Mouse (Mus musculus) mouse trophoblast stem cell (cell line): ENCODE measurements around the gene Zmiz1.

Experiments used
- in situ Hi-C, 2 experiments: fragments of 300-500 bp; cut with MseI, MboI; formaldehyde crosslinking; loops; 2 replicates in 1 of 2; 3 replicates in 1 of 2; pipeline ENCODE4 v1.15.1; 2025

Gene Zmiz1

GRCm38 (mm10) chr14:25558479-25558878 is 99.5 kb downstream of the Zmiz1 start:
- in situ Hi-C loops = loop anchor here (25.0 kb wide), 2 partner anchors 571 to 1046 kb away; no protein-coding TSS in a partner anchor

DNA sequence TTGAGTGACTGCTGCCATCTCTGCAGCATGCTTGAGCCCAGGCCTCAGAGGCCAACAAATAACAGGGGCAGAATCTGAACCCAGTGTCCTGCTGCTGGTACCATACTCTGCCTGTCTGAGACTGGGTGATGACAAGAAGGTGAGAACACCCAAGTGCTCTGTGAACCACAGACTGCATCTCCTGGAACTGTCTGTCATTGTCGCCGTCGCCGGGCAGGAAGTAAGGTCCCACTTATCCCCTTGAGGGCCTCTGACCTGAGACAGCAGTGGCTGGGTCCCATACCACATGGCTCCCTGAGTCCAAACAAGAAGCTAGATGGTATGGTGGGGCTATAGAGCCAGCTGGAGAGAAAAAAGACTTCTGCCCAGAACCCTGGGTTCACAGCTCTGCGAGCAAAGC is 100.9 kb downstream of the Zmiz1 start:
- in situ Hi-C loops = loop anchor here (10.0 to 25.0 kb wide), 3 partner anchors 455 to 1048 kb away; no protein-coding TSS in a partner anchor

GRCm38 (mm10) chr14:25560841-25561240 is 101.9 kb downstream of the Zmiz1 start:
- in situ Hi-C loops = loop anchor here (10.0 to 25.0 kb wide), 3 partner anchors 456 to 1049 kb away; no protein-coding TSS in a partner anchor

- in situ Hi-C loops = loop anchor here (10.0 to 25.0 kb wide), 3 partner anchors 457 to 1049 kb away; no protein-coding TSS in a partner anchor
Observed at GRCm38 (mm10) chr14:25561716-25562115, 102.7 kb downstream of the Zmiz1 start.

GRCm38 (mm10) chr14:25562447-25562846 is 103.5 kb downstream of the Zmiz1 start:
- in situ Hi-C loops = loop anchor here (10.0 to 25.0 kb wide), 3 partner anchors 458 to 1050 kb away; no protein-coding TSS in a partner anchor

- in situ Hi-C loops = loop anchor here (10.0 to 25.0 kb wide), 3 partner anchors 458 to 1051 kb away; no protein-coding TSS in a partner anchor
Observed at GRCm38 (mm10) chr14:25562909-25563308, 103.9 kb downstream of the Zmiz1 start.

DNA sequence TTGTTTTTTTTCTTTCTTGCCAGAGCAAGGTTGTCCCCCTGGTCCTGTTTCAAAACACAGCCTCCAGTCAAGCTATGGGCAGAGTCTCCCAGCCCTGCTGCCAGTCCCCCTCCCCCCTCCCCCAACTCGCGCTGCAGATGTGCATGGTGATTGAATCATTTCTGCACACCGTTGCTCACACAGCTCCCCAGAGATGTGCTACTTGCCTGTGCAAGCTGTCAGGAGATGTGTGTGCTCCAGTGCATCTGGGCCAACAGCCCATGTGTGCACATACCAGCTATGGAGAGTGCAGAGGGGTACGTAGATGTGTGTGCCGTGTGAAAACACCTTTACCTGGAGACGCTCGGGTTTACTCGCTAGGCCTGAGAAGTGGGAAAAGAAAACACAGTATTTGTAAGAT is 105.6 kb downstream of the Zmiz1 start:
- in situ Hi-C loops = loop anchor here (10.0 to 25.0 kb wide), 3 partner anchors 460 to 1052 kb away; no protein-coding TSS in a partner anchor

- in situ Hi-C loops = loop anchor here (10.0 to 25.0 kb wide), 3 partner anchors 461 to 1053 kb away; no protein-coding TSS in a partner anchor
Observed at GRCm38 (mm10) chr14:25565344-25566088, 106.5 kb downstream of the Zmiz1 start.

- in situ Hi-C loops = loop anchor here (10.0 to 25.0 kb wide), 3 partner anchors 462 to 1055 kb away; no protein-coding TSS in a partner anchor
Observed at GRCm38 (mm10) chr14:25567245-25567644, 108.3 kb downstream of the Zmiz1 start.

- in situ Hi-C loops = loop anchor here (10.0 to 25.0 kb wide), 3 partner anchors 463 to 1056 kb away; no protein-coding TSS in a partner anchor
Observed at GRCm38 (mm10) chr14:25567837-25568236, 108.9 kb downstream of the Zmiz1 start.

GRCm38 (mm10) chr14:25574047-25574870 is 115.3 kb downstream of the Zmiz1 start:
- in situ Hi-C loops = loop anchor here (25.0 kb wide), 2 partner anchors 587 to 1062 kb away; no protein-coding TSS in a partner anchor

- in situ Hi-C loops = no loop called here
Observed at GRCm38 (mm10) chr14:25576642-25577041, 117.7 kb downstream of the Zmiz1 start.

GRCm38 (mm10) chr14:25577431-25577830 is 118.4 kb downstream of the Zmiz1 start:
- in situ Hi-C loops = no loop called here

DNA sequence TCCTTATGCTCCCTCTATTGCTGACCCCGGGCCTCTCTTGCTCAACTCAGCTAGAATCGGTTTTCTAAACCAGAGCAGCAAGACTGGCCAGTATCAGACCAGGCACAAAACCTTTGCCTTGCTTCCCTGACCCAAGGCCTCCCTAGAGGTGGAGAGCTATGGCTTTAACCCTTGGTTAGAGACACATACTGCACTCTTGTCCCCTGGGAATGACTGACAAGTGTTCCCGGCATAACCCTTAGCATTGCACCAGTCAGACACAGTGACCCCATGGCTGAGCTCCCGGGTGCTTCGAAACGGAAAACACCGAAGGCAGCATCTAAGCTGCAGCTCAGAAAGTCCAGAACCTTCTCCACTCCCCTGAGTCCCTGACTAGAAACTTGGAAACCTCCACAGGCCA is 120.6 kb downstream of the Zmiz1 start:
- in situ Hi-C loops = no loop called here

GRCm38 (mm10) chr14:25580397-25580796 is 121.4 kb downstream of the Zmiz1 start:
- in situ Hi-C loops = no loop called here

DNA sequence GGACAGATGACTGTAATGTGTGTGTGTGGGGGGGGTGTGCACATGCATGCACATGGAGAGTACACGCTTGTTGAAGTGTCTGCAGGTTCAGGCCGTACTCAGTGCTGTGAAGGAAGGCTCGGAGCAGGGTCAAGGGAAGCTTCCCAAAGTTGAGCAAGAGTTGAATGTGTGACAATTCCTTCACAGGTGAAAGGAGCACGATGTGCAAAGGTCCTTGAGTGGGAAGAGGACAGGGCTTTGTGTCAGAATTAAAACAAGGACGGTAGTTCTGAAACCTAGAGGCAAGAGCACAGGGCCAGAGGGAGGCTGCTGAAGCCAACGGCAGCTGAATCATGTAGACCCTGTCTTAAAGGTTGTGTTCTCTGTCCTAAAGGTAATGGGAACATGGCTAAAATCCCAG is 123.6 kb downstream of the Zmiz1 start:
- in situ Hi-C loops = no loop called here

- in situ Hi-C loops = no loop called here
Observed at GRCm38 (mm10) chr14:25583899-25584298, 124.9 kb downstream of the Zmiz1 start.

GRCm38 (mm10) chr14:25585545-25586301 is 126.7 kb downstream of the Zmiz1 start:
- in situ Hi-C loops = no loop called here

DNA sequence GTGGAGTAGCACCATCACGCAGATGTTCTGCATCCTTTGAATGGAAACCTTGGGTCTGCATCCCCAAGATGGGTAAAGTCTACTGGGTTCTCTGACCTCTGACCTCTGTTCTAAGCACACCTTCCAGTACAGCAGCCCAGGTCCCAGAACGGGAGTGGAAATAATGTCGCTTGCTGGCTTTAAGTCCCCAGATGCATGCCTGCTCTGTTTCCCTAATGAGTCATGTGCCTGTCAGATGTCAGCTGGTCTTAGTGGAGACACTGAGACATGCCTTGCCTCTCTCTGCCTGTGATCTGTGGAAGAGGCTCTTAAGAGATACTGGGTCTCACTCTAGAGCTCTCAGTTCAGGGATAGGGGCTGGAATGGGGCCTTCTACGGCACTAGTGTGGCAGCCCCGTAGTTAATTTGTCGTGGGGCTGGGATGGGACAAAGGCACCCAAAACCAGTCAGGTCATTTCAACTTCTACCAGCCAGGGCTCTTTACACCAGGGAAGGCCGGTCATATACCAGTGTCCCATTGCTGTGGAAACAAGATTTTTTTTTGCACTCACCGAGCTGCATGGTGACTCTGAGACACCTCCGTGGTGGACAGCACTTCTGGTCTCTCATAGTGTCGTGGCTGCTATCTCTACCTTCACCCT is 128.0 kb downstream of the Zmiz1 start:
- in situ Hi-C loops = no loop called here

DNA sequence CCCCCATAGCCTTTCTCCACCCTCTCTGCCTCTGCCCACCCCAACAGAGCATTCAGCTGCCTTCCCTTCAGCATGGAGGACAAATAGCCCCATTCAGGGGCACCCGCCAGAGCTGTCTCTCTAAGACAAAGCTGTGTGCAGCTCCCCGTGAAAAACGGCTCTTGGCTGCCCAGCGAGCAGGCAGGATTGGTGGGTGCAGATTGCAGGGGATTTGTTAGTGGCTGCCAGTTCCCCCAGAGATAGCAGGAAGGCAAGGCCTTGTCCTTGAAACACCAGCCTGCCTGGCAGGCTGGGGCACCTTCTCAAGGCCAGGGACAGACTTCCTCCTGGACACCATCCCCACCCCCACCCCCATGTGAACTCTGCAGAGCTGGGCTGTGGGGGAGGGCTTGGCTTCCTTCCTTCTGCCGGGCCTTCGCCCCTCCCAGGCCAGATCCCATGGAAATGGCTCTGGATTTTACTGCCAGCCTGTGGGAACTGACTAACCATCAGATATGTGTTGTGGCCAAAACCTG is 128.6 kb downstream of the Zmiz1 start:
- in situ Hi-C loops = no loop called here
